Mouse (Mus musculus) kidney, adult 9 months (tissue): ENCODE data around the gene 2410002F23Rik.
A peak's percentile ranks its signal among the peaks of the same experiment; 100 is the strongest.
"Not testable (repeated sequence)": the region's sequence is repeated elsewhere in the genome, so short reads cannot be mapped to it uniquely, and the experiment has no call there.

ENCODE experiments used
- DNase-seq: peaks from one replicate; pipeline ENCODE4 v3.0.0; 2022

Gene 2410002F23Rik

DNA sequence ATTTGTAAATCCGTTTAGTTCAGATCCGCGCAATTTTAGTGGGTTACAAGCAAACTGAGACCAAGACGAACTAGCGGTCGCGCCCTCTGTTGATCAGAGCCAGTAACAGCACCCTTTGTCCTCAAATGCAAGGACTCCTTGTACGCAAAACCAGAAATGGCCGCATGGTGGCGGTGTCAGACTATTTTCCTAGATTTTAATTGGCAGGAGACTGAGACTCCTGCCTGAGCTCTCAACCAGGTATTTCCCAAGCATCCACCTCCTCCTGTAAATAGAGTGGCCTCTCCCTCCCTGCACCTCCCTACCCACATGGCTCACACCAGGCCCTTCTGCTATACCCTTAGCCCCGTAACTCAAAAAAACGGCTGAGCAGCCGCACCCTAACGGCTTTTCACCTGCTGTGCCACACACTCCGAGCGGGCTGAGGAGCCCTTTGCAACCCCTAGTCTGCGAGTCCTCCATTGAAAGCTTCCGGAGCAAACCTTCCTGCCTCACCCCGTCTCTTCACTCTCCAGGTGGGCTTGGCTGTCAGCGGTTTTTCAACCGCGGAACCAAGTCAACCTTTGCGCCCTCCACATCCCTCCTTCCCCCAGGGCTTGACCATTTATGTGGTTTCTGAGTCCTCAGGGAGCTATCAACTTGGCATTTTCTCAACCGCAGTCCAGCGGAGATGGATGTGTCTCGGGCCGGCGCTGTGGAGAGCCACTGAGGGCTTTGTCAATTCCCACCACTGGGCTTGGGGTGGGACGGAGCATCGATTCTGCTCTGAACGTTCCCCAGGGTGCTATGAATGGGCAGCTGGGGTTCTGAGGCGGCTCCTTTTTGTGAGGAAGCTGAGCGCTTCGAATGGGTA lies 16.5 kb downstream of the 2410002F23Rik start:
- DNase-seq, result peak; percentile 97

DNA sequence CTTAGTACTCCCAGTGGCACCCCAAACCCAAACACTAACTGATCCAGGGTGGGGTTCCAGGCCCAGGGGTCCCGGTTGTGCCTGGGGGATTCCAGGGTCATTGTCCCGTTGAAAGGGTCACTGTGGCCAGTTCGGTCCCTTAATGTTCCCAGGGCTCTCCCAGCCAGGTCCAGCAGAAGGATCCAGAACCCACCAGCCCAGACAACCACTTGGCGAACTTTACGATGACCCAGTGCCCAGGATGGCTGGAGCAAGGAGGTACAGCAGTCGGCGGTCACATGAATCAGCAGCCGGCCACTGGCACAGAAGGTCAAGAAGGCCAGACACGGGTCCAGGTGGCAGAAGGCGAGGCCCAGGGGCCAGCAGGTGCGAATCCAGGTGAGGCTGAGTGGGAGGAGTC lies 21.6 kb downstream of the 2410002F23Rik start:
- DNase-seq, result no peak

DNA sequence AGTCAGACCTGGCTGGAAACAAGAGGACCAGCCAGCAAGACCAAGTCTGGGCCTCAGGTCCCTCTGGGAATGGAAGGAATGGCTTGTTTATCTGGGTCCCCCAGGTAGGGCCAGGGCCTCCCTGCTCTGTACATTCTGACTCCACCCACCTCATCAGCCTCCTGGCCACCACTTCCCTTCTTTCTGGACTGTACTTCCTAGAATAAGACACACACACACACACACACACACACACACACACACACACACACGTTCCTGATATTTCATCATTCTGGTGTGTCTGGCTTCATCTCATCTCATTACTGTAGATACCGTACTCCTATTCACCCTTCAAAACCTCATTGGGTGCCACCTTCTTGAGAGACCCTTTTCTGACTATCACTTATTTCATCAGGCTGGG lies 22.9 kb downstream of the 2410002F23Rik start:
- no peak for DNase-seq

DNA sequence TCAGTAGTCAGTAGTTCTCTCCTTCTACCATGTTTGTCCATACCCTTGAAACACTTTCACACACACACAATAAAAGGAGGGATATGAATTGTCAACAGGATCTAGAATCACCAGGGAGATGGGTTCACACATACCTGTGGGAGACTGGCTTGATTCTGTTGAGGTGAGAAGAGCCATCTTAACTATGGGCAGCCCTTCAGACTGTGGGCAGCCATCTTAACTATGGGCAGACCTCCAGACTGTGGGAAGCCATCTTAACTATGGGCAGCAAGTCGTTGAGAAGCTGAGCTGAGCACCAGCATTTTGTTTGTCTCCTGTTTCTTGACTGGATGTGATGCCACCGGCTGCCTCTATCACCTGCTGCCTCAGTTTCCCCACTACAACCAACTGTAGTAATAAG lies 24.8 kb downstream of the 2410002F23Rik start:
- DNase-seq, result peak; percentile 24

DNA sequence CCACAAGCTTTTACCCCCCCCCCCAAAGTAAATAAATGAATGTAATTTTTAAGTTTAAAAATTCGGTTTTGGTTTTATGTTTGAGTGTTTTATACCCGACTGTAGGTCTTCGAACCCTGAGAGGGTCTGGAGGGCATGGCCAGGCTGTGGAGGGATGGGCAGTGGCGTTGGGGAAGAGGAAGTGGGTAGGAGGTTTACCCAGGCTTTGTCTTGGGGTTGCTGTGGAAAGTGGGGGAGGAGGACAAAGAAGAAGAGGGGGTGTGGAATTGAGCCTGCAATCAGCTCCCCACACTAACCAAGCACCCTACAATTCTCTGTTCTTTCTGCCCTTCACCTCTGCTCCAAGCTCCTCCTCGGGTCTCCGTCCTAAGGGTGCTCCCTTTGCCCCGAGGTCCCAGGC lies 26.0 kb downstream of the 2410002F23Rik start:
- no peak for DNase-seq

DNA sequence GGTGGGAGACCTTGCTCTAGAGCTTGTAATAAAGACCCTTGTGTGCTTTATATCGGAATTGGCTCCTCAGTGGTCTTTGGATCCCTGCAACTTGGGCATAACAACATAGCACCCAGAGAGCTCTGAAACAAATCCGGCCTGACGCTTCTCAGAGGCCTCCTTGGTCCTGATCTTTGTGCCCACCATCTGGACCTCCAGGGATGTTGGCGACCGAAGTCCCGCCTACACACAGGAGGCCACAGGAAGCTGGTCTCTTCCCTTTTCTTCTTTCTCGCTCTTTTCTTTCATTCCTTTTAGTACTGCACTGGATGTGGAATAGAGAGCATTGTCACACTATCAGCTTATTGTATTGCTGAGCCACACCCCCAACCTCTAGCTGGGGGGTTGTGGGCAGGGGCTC lies 26.9 kb downstream of the 2410002F23Rik start:
- DNase-seq, result no peak

DNA sequence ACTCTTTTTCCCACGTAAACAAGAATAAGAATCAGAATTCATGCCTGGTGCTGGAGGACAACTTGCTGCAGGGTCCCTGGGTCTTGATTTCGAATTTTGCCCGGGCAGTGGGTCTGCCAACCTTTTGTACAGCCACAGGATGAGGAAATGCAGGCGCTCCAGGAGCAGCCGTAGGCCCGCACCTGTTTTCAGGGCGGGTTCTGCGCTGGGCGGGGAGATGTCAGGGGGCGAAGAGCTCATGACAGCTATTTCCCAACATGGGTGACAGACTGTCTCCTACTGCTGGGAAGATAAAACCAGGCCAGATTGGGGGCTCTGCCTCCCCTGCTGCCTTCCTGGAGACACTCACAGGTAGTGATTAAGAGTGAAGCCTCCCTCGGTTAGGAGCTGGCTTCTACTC lies 27.6 kb downstream of the 2410002F23Rik start:
- no peak for DNase-seq

DNA sequence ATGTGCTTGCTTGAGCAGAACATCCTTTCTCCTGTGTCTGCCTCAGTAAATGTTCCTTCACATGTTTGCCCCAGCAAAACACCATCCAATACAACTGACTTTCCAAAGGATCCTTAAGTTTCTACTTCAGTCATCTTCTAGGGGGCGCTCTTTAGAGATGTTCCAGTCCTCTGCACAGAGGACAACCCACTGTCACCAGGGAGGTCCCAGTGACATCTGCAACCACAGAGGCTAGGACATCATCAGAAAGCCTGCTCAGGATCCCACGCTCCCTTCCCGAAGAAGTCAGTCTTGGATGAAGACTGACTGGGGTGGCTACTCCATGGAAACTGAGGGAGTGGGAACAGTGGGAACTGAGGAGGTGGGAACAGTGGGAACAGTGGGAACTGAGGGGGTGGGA lies 29.0 kb downstream of the 2410002F23Rik start:
- DNase-seq, result no peak

DNA sequence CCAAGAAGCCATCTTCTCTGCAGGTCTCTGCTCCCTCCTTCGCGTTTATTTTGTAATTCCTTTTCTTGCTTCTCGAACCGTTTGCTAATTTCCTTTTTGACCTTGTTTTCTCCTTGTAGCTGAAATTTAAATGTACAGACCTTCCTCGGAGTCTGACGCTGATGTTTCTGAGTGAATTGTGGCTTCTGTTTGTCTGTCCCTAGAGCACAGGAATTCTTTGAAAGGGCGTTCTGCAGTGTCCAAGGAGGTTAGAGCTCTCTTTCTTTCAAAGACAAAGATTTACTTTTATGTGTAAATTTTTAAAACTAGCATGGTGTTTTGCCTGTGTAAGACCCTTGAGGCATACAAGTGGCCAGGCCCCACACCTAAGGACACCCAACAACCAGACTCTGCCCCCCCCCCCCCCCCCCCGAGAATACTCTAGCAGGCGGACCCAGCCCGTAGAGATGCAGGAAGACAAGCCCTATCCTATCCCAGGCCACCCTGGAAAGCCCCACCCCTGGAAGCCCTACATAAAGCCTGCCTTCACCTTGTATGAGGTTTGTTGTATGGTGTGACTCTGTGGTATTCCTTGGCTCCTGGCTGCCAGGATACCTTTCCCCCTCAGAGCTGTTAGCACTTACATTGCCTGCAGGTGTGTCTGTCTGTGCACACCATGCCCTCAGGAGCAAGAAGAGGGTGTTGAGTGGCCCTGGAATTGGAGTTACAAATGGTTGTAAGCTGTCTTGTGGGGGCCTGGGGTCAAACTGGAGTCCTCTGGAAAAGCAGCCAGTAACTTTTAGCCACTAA lies 30.1 kb downstream of the 2410002F23Rik start:
- no peak for DNase-seq

DNA sequence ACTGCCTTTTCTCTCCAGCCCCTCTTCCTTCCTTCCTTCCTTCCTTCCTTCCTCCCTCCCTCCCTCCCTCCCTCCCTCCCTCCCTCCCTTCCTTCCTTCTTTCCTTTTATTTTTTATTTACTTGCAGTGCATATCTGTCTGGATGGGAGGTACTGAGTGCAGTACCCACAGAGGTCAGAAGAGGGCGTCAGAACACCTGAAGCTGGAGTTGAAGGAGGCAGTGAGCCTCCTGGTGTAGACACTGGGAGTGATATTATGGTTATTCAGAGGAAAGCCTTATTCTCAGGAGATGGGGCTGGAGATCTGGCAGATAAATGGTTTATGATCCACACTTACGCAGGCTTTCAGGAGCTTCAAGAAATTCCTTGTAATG lies 30.7 kb downstream of the 2410002F23Rik start:
- peak; percentile 39 for DNase-seq

DNA sequence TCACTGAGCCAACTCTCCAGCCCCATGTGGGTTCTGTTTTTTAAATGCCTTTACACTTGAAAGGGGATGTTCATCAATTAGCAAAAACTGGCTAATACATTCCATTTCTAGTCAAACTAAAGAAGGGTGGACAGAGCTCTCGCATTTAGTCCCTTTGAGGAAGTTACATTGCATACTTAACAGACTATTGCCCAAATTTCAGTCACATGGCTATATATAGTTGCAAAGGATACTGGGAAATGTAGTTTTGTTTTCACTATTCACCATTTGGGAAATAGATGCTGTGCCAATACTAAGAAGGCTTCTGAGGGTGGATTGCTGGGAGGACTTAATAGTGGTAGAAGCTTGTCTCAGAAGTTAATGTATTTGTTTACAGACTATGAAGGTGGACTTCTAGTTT lies 34.4 kb downstream of the 2410002F23Rik start:
- no peak for DNase-seq

DNA sequence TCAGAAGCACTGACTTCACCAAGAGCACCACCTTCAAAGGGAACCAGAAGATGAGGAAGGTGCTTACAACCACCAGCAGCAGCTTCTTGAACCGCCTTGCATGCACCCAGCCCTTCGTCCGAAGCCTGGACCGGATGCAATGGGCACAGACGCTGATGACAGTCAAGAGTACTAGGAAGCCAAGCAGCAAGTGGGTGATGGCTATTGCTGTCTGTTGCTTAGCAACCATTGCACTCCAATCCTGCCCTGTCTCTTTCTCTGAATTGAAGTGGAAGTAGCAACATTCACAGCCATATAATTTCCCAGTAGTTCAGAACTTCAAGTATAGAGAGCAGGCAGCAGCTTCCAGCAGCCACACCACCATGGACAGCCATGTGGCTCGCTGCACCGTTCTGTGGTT lies 35.1 kb downstream of the 2410002F23Rik start:
- DNase-seq, result no peak

DNA sequence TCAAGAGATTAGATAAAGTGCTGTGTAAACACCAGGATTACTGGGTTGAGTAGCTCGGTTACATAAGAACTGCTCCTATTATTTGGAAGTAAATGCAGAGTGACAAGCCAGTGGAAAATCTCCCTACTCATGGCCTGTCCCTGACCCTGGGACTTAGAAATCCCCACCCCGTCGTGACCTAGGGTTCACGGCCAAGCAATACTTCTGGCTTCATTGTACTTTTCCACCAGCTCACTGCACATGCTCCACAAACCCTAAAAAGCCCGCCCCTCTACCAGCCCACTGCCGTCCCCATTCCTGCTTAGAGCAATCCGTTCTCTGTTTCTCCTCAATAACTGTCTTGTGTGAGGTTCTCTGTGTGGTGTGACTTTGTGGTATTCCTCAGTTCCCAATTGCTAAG lies 41.2 kb downstream of the 2410002F23Rik start:
- no peak for DNase-seq

DNA sequence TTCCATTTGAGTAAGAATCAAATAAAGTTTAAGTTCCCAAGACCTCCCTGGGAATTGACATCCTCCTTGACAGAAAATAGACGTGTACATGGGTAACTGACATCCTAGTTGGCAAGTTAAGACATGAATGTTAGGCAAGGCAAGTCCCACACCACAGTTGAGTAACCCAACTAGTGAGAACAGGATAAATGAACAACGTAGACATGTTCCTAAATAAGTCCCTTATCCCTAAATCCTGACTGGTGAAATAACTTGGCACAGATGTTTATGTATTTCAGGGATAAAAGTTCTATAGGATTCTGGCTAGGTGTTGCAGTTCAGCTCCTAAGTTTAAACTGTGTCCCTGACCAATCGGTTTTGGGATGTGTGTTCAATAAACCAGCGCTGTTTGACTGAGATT lies 44.5 kb downstream of the 2410002F23Rik start:
- no peak for DNase-seq

DNA sequence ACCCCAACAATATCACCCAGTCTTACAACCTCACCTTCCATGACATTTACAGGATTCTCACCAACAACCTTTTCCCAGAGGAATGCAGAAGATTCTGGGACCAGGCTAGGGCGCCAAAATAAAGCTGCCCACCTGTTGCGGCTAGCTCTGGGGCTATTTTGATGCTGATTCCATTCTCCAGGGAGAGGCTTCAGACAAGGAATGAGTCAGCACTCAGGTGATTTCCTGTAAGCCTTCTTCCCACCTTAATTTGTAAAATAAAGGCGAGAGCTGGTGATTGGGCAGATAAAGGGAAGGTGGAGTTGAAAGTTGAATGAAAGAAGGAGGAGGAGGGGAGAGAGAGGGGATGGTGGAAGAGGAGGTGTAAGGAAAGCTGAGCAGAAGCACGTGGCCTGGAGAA lies 44.9 kb downstream of the 2410002F23Rik start:
- no peak for DNase-seq

DNA sequence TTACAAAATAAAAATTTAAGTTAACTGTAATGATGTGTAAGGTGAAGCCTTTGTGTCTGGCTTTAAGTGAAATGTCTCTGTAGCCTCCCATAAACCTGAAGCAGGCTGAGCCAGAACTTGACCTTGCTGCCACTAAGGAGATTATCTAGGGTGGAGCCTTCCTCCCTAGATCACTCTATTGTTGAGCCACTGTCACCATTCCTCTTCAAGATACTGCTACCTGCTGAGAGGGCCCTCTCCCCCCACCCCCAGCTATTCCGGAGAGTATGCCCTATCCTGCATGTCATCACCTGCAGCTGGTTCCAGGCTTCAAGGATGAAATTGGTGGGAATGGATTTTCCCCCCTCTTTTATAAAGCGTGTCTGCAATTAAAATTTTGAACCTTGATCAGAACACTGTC lies 51.0 kb downstream of the 2410002F23Rik start:
- DNase-seq, result not testable (repeated sequence)
